Mouse (Mus musculus): ENCODE data around the gene Urah.

Urah gene

GRCm38 (mm10) chr7:140834968-140835757 lies at the start of gene Urah:
TSS of gene Urah (plus strand) at chr7:140835018.
- peak; percentile 74 to 84 for DNase-seq

- no peak for DNase-seq
Measured at GRCm38 (mm10) chr7:140787406-140788052, 47.3 kb upstream of the Urah start, which contains the start of gene Syce1. TSS of gene Syce1 (minus strand) at chr7:140787852.

GRCm38 (mm10) chr7:140788053-140788435 lies 46.8 kb upstream of the Urah start:
- no peak for DNase-seq

- DNase-seq, result no peak
Measured at GRCm38 (mm10) chr7:140793541-140793940, 41.3 kb upstream of the Urah start.

- no peak for DNase-seq
Measured at GRCm38 (mm10) chr7:140797619-140798018, 37.2 kb upstream of the Urah start.

- DNase-seq, result no peak
Measured at GRCm38 (mm10) chr7:140798212-140798611, 36.6 kb upstream of the Urah start.

- no peak for DNase-seq
Measured at GRCm38 (mm10) chr7:140802629-140803028, 32.2 kb upstream of the Urah start.

GRCm38 (mm10) chr7:140805704-140806103 lies 29.1 kb upstream of the Urah start:
- peak; percentile 38 to 63 for DNase-seq

- no peak for DNase-seq
Measured at GRCm38 (mm10) chr7:140810496-140810895, 24.3 kb upstream of the Urah start.

GRCm38 (mm10) chr7:140811714-140812113 lies 23.1 kb upstream of the Urah start:
- no peak for DNase-seq

- no peak for DNase-seq
Measured at GRCm38 (mm10) chr7:140812850-140813249, 22.0 kb upstream of the Urah start.

GRCm38 (mm10) chr7:140820173-140820572 lies 14.6 kb upstream of the Urah start:
- no peak for DNase-seq

GRCm38 (mm10) chr7:140821305-140821652 lies 13.5 kb upstream of the Urah start:
- no peak for DNase-seq

GRCm38 (mm10) chr7:140821653-140822329 lies 13.0 kb upstream of the Urah start, which contains the start of gene Zfp941:
TSS of gene Zfp941 (minus strand) at chr7:140822178.
- DNase-seq, result peak; percentile 31 to 32

GRCm38 (mm10) chr7:140822731-140823130 lies 12.1 kb upstream of the Urah start:
- no peak for DNase-seq

GRCm38 (mm10) chr7:140828171-140828881 lies 6.5 kb upstream of the Urah start:
- DNase-seq, result peak; percentile 52 to 71

GRCm38 (mm10) chr7:140831447-140831846 lies 3.4 kb upstream of the Urah start:
- no peak for DNase-seq

GRCm38 (mm10) chr7:140833341-140833740 lies 1.5 kb upstream of the Urah start:
- no peak for DNase-seq

GRCm38 (mm10) chr7:140835758-140836087 lies 905 bp downstream of the Urah start:
- DNase-seq, result no peak

- no peak for DNase-seq
Measured at GRCm38 (mm10) chr7:140836243-140837115, 1.7 kb downstream of the Urah start.

- no peak for DNase-seq
Measured at GRCm38 (mm10) chr7:140839556-140839955, 4.7 kb downstream of the Urah start.
